Mouse (Mus musculus) liver, embryonic 13.5 days (tissue): ENCODE data around the gene Itgb3. TPM values are rescaled to one million over a fixed set of nuclear protein-coding genes. Genes with fewer than 3 reads are reported as not detected.
"Not testable (repeated sequence)": the region's sequence is repeated elsewhere in the genome, so short reads cannot be mapped to it uniquely, and the experiment has no call there.

Experiments used
- ATAC-seq: fragments of 200-750 bp; cut with Nextera tagmentation; 2 replicates; pipeline ENCODE4 v1.8.0; 2017; ENCODE audit warnings: low read depth, mild to moderate bottlenecking, moderate number of reproducible peaks, moderate library complexity
- DNase-seq: peaks from one replicate; pipeline ENCODE4 v3.0.0; 2022
- H3K27ac ChIP-seq: fragments of 300-500 bp; sonication (generic); 2 replicates; pipeline ENCODE4 v1.5.1; 2015; ENCODE audit warnings: moderate library complexity, mild to moderate bottlenecking, inconsistent platforms
- H3K27me3 ChIP-seq: fragments of 300-500 bp; sonication (generic); 2 replicates; pipeline ENCODE4 v1.6.1; 2015; ENCODE audit warnings: mild to moderate bottlenecking, inconsistent platforms
- H3K36me3 ChIP-seq: fragments of 300-500 bp; sonication (generic); 2 replicates; pipeline ENCODE4 v1.6.1; 2015; ENCODE audit warnings: mild to moderate bottlenecking, inconsistent platforms
- H3K4me1 ChIP-seq: fragments of 300-500 bp; sonication (generic); replicated peaks from 2 replicates; pipeline ENCODE4 v1.6.1; 2015; ENCODE audit warnings: inconsistent platforms
- H3K4me2 ChIP-seq: fragments of 300-500 bp; sonication (generic); 2 replicates; pipeline ENCODE4 v1.6.1; 2015; ENCODE audit warnings: inconsistent platforms, mild to moderate bottlenecking, moderate library complexity
- H3K4me3 ChIP-seq: fragments of 300-500 bp; sonication (generic); replicated peaks from 2 replicates; pipeline ENCODE4 v1.5.1; 2015; ENCODE audit warnings: mild to moderate bottlenecking, inconsistent platforms
- H3K9ac ChIP-seq: fragments of 300-500 bp; sonication (generic); 2 replicates; pipeline ENCODE4 v1.6.1; 2015; ENCODE audit warnings: mild to moderate bottlenecking, inconsistent platforms
- H3K9me3 ChIP-seq: fragments of 300-500 bp; sonication (generic); replicated peaks from 2 replicates; pipeline ENCODE4 v1.6.1; 2016; ENCODE audit warnings: inconsistent platforms
- WGBS: fragments of 180-500 bp; shearing (Covaris S2); methylation state at CpG from one replicate; pipeline ENCODE4 v1.1.7; 2015; ENCODE audit not compliant: insufficient replicate concordance; 5-methylcytosine and 5-hydroxymethylcytosine counted together
- polyA plus RNA-seq: library from polyadenylated mRNA; unstranded; fragments of >200 nt; fragmentation: Nextera tagmentation; extraction: Ambion mirVana; gene quantifications from 2 replicates; pipeline ENCODE4 v1.2.1, GENCODE M21; 2015

Itgb3 gene
- polyA plus RNA-seq, 1 experiment from 2014 or later, result 16.5 TPM

DNA sequence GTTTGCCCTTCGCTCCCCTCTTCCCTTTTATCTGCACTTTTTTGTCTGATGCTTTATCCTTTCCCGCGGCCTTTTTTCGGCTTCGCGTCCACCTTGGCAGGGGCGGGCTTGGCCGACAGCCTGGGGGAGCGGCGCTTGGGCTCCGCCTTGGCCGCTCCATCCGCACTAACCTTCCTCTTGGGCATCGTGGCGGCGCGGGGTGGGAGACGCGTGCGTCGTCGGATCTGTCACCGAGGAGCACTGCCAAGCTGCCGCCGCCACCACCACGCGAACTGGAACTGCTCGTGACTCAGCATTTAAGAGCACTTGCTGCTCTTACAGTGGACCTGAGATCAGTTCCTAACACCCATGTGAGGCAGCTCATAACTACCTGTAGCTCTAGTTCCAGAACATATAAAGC is 36.4 kb upstream of the Itgb3 start:
- H3K27ac ChIP-seq, H3K9me3 ChIP-seq, H3K36me3 ChIP-seq: not testable (repeated sequence)
- Histone ChIP-seq H3K4me1 (peaks cover 21% of the 10 kb centered on the region), H3K4me2 (peak overlapping the region; percentile 77), H3K27me3 (peaks cover 11% of the 10 kb centered on the region; the same call in 1 of the 2 replicates), H3K9ac (peak overlapping the region; percentile 64), H3K4me3 (peak overlapping the region; percentile 53)
- DNase-seq (peak; percentile 54), ATAC-seq (peak; percentile 83)
- 2% methylated on average over 28 of the region's 28 CpGs for WGBS

DNA sequence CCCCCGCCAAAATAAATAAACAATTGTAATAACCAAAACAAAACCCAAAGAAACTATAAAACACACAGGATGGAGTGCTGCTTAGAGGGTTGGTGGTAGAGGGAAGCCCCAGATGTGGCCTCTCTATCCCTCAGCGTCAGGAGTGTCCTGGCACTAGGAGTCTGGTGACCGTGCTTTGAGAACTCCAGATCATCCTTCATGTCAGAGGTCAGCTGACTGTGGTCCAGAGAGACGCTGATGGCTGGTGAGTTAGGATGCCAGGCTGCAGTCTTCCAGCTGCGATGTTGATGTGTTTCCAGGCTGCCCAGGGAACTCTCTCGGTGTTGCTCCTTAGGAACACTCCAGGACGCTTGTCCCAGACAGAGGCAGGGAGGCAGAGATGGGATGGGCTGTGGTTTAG is 35.7 kb upstream of the Itgb3 start:
- DNase-seq, result no peak
- Histone ChIP-seq H3K4me3 (no peak overlapping the region), H3K4me2 (no peak overlapping the region), H3K27ac (no peak overlapping the region), H3K9ac (no peak overlapping the region), H3K36me3 (no peaks in the 10 kb centered on the region), H3K9me3 (no peaks in the 10 kb centered on the region), H3K27me3 (peaks cover 16% of the 10 kb centered on the region; the same call in 1 of the 2 replicates), H3K4me1 (peaks cover 21% of the 10 kb centered on the region)
- no peak for ATAC-seq
- WGBS, result 62% methylated on average over 7 of the region's 7 CpGs

DNA sequence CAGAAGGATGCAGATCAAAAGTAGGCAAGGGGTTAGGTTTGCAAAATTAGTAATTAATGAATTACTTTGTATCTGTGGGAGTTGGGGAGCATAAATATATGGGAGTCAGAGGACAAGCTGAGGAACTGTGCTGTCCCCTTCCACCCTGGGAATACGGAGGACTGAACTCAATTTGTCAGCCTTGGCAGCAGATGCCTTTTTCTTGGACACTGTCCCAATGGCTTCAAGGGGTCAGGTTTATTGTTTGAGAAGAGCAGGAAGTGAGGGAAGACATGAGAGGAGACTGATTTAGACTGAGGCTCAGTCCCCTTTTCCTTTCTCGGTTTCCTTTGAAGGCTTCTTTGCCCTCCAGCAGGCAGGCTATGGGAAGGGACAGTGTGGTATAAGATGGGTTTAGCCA is 35.2 kb upstream of the Itgb3 start:
- Histone ChIP-seq H3K36me3 (no peaks in the 10 kb centered on the region), H3K4me3 (no peak overlapping the region), H3K9ac (no peak overlapping the region), H3K9me3 (no peaks in the 10 kb centered on the region), H3K27ac (no peak overlapping the region), H3K27me3 (peaks cover 19% of the 10 kb centered on the region; the same call in 1 of the 2 replicates), H3K4me2 (no peak overlapping the region), H3K4me1 (peaks cover 21% of the 10 kb centered on the region)
- DNase-seq (no peak), ATAC-seq (no peak)
- 52% methylated on average over 2 of the region's 2 CpGs for WGBS

GRCm38 (mm10) chr11:104576772-104577612 is 30.8 kb upstream of the Itgb3 start:
- DNase-seq (no peak), ATAC-seq (no peak)
- H3K4me2 ChIP-seq, result no peak overlapping the region
- no peak overlapping the region for H3K27ac ChIP-seq
- peaks cover 11% of the 10 kb centered on the region; the same call in 1 of the 2 replicates for H3K4me1 ChIP-seq
- no peaks in the 10 kb centered on the region for H3K9me3 ChIP-seq
- WGBS, result 61% methylated on average over 10 of the region's 10 CpGs
- H3K4me3 ChIP-seq, result no peak overlapping the region
- H3K36me3 ChIP-seq, result no peaks in the 10 kb centered on the region
- peaks cover 52% of the 10 kb centered on the region for H3K27me3 ChIP-seq
- H3K9ac ChIP-seq, result no peak overlapping the region

GRCm38 (mm10) chr11:104578074-104578473 is 29.7 kb upstream of the Itgb3 start:
- WGBS, result 40% methylated on average over 5 of the region's 5 CpGs
- Histone ChIP-seq H3K4me2 (no peak overlapping the region), H3K9ac (no peak overlapping the region), H3K4me3 (no peak overlapping the region), H3K36me3 (no peaks in the 10 kb centered on the region), H3K27me3 (peaks cover 52% of the 10 kb centered on the region), H3K4me1 (peaks cover 8% of the 10 kb centered on the region; the same call in 1 of the 2 replicates), H3K27ac (no peak overlapping the region), H3K9me3 (no peaks in the 10 kb centered on the region)
- ATAC-seq (no peak), DNase-seq (no peak)

GRCm38 (mm10) chr11:104579084-104579483 is 28.7 kb upstream of the Itgb3 start:
- no peaks in the 10 kb centered on the region for H3K9me3 ChIP-seq
- peaks cover 55% of the 10 kb centered on the region for H3K27me3 ChIP-seq
- H3K9ac ChIP-seq, result no peak overlapping the region
- H3K4me2 ChIP-seq, result no peak overlapping the region
- ATAC-seq (no peak), DNase-seq (no peak)
- no peaks in the 10 kb centered on the region for H3K36me3 ChIP-seq
- 50% methylated on average over 9 of the region's 9 CpGs for WGBS
- no peak overlapping the region for H3K27ac ChIP-seq
- peaks cover 8% of the 10 kb centered on the region; the same call in 1 of the 2 replicates for H3K4me1 ChIP-seq
- H3K4me3 ChIP-seq, result no peak overlapping the region

- Histone ChIP-seq H3K9me3 (no peaks in the 10 kb centered on the region), H3K27me3 (peaks cover 55% of the 10 kb centered on the region), H3K36me3 (no peaks in the 10 kb centered on the region), H3K4me1 (peaks cover 8% of the 10 kb centered on the region; the same call in 1 of the 2 replicates), H3K27ac (no peak overlapping the region), H3K4me2 (no peak overlapping the region), H3K9ac (no peak overlapping the region), H3K4me3 (no peak overlapping the region)
- WGBS, result 80% methylated on average over 8 of the region's 8 CpGs
- ATAC-seq (no peak), DNase-seq (no peak)
Measured at GRCm38 (mm10) chr11:104579575-104579974, 28.2 kb upstream of the Itgb3 start.

- 63% methylated on average over 6 of the region's 6 CpGs for WGBS
- Histone ChIP-seq H3K4me1 (peaks cover 8% of the 10 kb centered on the region; the same call in 1 of the 2 replicates), H3K27ac (no peak overlapping the region), H3K4me2 (no peak overlapping the region), H3K36me3 (no peaks in the 10 kb centered on the region), H3K4me3 (no peak overlapping the region), H3K9ac (no peak overlapping the region), H3K9me3 (no peaks in the 10 kb centered on the region), H3K27me3 (peaks cover 55% of the 10 kb centered on the region)
- ATAC-seq (no peak), DNase-seq (no peak)
Measured at GRCm38 (mm10) chr11:104580091-104580490, 27.7 kb upstream of the Itgb3 start.

GRCm38 (mm10) chr11:104580606-104581005 is 27.2 kb upstream of the Itgb3 start:
- 62% methylated on average over 5 of the region's 5 CpGs for WGBS
- H3K4me1 ChIP-seq, result peaks cover 8% of the 10 kb centered on the region; the same call in 1 of the 2 replicates
- peaks cover 55% of the 10 kb centered on the region for H3K27me3 ChIP-seq
- ATAC-seq (no peak), DNase-seq (no peak)
- H3K9ac ChIP-seq, result no peak overlapping the region
- H3K36me3 ChIP-seq, result no peaks in the 10 kb centered on the region
- no peak overlapping the region for H3K4me2 ChIP-seq
- H3K9me3 ChIP-seq, result no peaks in the 10 kb centered on the region
- H3K27ac ChIP-seq, result no peak overlapping the region
- H3K4me3 ChIP-seq, result no peak overlapping the region

GRCm38 (mm10) chr11:104581446-104582307 is 26.1 kb upstream of the Itgb3 start:
- Histone ChIP-seq H3K4me2 (peak overlapping the region; percentile 30; the same call in 1 of the 2 replicates), H3K4me3 (peak overlapping the region; percentile 4; the same call in 1 of the 2 replicates), H3K27me3 (peaks cover 52% of the 10 kb centered on the region), H3K9ac (no peak overlapping the region), H3K9me3 (no peaks in the 10 kb centered on the region), H3K27ac (no peak overlapping the region), H3K4me1 (peaks cover 8% of the 10 kb centered on the region; the same call in 1 of the 2 replicates), H3K36me3 (no peaks in the 10 kb centered on the region)
- DNase-seq (no peak), ATAC-seq (no peak)
- WGBS, result 24% methylated on average over 18 of the region's 18 CpGs

- Histone ChIP-seq H3K27ac (no peak overlapping the region), H3K9me3 (no peaks in the 10 kb centered on the region), H3K4me3 (no peak overlapping the region), H3K4me2 (no peak overlapping the region), H3K36me3 (no peaks in the 10 kb centered on the region), H3K9ac (no peak overlapping the region), H3K27me3 (peaks cover 49% of the 10 kb centered on the region), H3K4me1 (peaks cover 8% of the 10 kb centered on the region; the same call in 1 of the 2 replicates)
- WGBS, result 37% methylated on average over 2 of the region's 2 CpGs
- ATAC-seq (no peak), DNase-seq (no peak)
Measured at GRCm38 (mm10) chr11:104582308-104582606, 25.5 kb upstream of the Itgb3 start.
